Mouse (Mus musculus) forebrain, embryonic 10.5 days (tissue): ENCODE measurements around the gene Pard3. TPM values are rescaled to one million over a fixed set of nuclear protein-coding genes. Genes with fewer than 3 reads are reported as not detected.

ENCODE experiments used
- DNase-seq: peaks from one replicate; pipeline ENCODE4 v3.0.0-alpha.2; 2017; ENCODE audit warnings: low spot score; ENCODE audit errors: extremely low spot score
- H3K27ac ChIP-seq: fragments of 300-500 bp; sonication (generic); 2 replicates; pipeline ENCODE4 v1.5.1; 2016; ENCODE audit warnings: mild to moderate bottlenecking
- H3K27me3 ChIP-seq: fragments of 300-500 bp; sonication (generic); 2 replicates; pipeline ENCODE4 v1.6.1; 2016; ENCODE audit warnings: mild to moderate bottlenecking; ENCODE audit not compliant: poor library complexity, severe bottlenecking
- H3K36me3 ChIP-seq: fragments of 300-500 bp; sonication (generic); replicated peaks from 2 replicates; pipeline ENCODE4 v1.6.1; 2016; ENCODE audit warnings: mild to moderate bottlenecking, moderate library complexity
- H3K4me1 ChIP-seq: fragments of 300-500 bp; sonication (generic); 2 replicates; pipeline ENCODE4 v1.6.1; 2016
- H3K4me3 ChIP-seq: fragments of 300-500 bp; sonication (generic); 2 replicates; pipeline ENCODE4 v1.5.1; 2016; ENCODE audit warnings: mild to moderate bottlenecking, moderate library complexity
- H3K9me3 ChIP-seq: fragments of 300-500 bp; sonication (generic); 2 replicates; pipeline ENCODE4 v1.6.1; 2016; ENCODE audit warnings: mild to moderate bottlenecking, moderate library complexity
- WGBS: fragments of 180-500 bp; shearing (Covaris S2); methylation state at CpG from one replicate; pipeline ENCODE4 v1.1.7; 2016; 5-methylcytosine and 5-hydroxymethylcytosine counted together
- polyA plus RNA-seq: library from polyadenylated mRNA; unstranded; fragments of >200 nt; fragmentation: Nextera tagmentation; extraction: Ambion mirVana; gene quantifications from 2 replicates; pipeline ENCODE4 v1.2.1, GENCODE M21; 2016

Pard3 gene
- polyA plus RNA-seq, 1 experiment from 2014 or later, result 27.3 TPM

DNA sequence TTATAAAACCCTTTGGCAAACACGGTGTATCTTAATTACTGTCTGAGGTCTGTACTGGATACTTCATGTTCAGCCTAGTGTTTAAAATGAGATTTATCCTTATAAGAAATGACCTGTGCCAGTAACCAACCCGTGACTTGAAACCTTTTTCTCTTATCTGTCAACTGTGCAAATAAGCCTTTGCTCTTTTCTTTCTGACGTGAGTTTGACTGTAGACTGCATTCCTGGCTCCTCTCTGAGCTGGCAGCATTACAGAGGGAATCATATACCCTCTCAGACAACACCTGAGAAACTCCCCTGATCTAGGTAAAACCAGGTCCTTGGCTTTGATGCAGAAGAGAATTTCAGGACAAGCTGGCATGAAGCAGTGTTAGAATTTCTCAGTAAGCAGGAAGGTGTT lies 394.2 kb downstream of the Pard3 start:
- H3K9me3 ChIP-seq, result peaks cover 5% of the 10 kb centered on the region; the same call in 1 of the 2 replicates
- H3K36me3 ChIP-seq, result peaks cover 23% of the 10 kb centered on the region
- H3K27me3 ChIP-seq, result no peaks in the 10 kb centered on the region
- no peak overlapping the region for H3K4me3 ChIP-seq
- no peak for DNase-seq
- peaks cover under 1% of the 10 kb centered on the region; the same call in 1 of the 2 replicates for H3K4me1 ChIP-seq
- WGBS, result 80% methylated on average over 3 of the region's 3 CpGs
- H3K27ac ChIP-seq, result no peak overlapping the region

DNA sequence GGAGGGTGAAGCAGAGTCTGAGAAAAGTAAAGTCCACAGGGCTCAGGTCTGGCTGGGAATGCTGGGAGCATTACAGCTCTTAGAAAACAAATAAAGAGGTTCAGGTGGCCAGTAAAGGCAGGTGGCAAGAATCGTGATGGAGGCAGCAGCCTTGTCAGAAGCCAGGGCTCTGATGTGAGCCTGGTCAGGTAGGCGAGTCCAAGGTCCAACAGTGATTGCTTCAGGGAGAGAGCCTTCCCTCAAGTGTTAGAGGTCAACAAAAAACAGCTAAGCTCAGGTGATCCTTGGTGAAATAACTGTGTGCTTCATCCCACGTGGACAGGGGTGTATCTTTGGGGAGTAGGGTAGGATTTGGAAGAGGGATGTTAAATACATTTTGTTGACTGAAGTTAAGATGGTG lies 397.5 kb downstream of the Pard3 start:
- Histone ChIP-seq H3K27ac (no peak overlapping the region), H3K4me1 (peaks cover 10% of the 10 kb centered on the region; the same call in 1 of the 2 replicates), H3K9me3 (no peaks in the 10 kb centered on the region), H3K27me3 (no peaks in the 10 kb centered on the region), H3K36me3 (peaks cover 15% of the 10 kb centered on the region), H3K4me3 (no peak overlapping the region)
- DNase-seq, result no peak
- 88% methylated on average over 3 of the region's 3 CpGs for WGBS

DNA sequence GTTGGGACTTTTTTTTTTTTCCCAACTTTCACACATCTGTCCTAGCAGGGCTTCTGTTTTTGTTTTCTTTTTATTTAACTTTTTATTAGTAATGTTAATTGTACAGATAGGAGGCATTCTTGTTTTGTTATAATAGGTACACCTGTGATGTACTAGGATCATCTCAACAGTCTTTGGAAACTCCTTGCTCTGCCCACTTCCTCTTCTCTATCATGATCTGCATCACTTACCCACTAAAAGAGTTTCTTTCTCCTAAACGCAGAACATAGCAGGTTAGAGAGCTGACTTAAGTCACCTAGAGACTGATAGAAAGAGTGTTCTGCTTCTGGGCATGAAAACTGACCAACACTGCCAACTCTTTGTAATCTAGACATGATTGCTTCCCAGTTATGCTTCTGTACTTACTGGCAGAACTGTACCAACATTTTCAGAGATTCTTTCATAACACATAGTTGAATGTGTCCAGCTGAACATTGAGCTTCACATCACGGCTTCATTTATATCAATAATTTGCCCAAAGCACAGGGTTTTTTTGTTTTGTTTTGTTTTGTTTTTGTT lies 398.8 kb downstream of the Pard3 start:
- Histone ChIP-seq H3K27ac (no peak overlapping the region), H3K9me3 (no peaks in the 10 kb centered on the region), H3K4me3 (no peak overlapping the region), H3K4me1 (peaks cover 10% of the 10 kb centered on the region; the same call in 1 of the 2 replicates), H3K36me3 (peaks cover 15% of the 10 kb centered on the region), H3K27me3 (no peaks in the 10 kb centered on the region)
- no peak for DNase-seq
- 90% methylated on average over 2 of the region's 2 CpGs for WGBS

DNA sequence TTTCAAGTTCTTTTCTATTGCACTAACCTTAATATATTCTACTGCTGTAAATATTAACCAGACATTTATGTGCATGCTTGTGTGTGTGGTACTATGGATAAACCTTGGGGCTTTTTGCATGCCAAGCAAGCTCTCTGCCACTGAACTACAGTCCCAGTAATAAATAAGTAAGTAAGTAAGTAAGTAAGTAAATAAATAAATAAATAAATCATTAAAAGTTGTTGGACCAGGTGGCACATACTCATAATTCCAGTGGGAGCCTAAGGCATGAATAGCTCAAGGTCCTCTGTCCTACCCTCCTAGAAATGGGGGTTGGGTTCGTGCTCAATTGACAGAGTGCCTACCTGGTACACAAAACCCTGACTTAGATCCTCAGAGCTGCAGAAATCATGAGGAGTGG lies 400.6 kb downstream of the Pard3 start:
- WGBS, result 94% methylated on average over 1 of the region's 1 CpGs
- Histone ChIP-seq H3K36me3 (peaks cover 15% of the 10 kb centered on the region), H3K27me3 (no peaks in the 10 kb centered on the region), H3K4me3 (no peak overlapping the region), H3K4me1 (peaks cover 10% of the 10 kb centered on the region; the same call in 1 of the 2 replicates), H3K27ac (no peak overlapping the region), H3K9me3 (no peaks in the 10 kb centered on the region)
- no peak for DNase-seq

DNA sequence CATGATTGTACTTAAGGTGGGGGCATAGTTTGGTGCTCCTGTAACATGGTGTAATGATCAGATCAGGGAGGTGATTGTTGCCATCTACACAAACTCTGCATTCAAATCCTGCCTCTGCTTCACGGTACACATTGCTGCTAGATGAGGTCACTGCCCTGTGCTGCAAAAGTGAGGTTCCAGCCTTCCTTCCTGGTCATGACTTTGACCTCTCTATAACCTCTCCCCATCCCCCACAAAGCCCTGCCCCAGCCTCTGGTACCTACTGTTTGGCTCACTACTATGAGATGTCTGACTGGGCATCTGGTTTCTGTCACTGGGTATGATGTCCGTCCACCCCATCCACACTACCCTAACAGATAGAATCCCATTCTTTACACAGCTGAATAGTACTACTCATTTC lies 408.5 kb downstream of the Pard3 start:
- WGBS, result 77% methylated on average over 2 of the region's 2 CpGs
- 0 out of 2 replicates have a peak, but pooled peaks cover 3% of the 10 kb centered on the region for H3K4me1 ChIP-seq
- H3K27ac ChIP-seq, result no peak overlapping the region
- H3K36me3 ChIP-seq, result peaks cover 20% of the 10 kb centered on the region
- no peak overlapping the region for H3K4me3 ChIP-seq
- no peaks in the 10 kb centered on the region for H3K27me3 ChIP-seq
- H3K9me3 ChIP-seq, result no peaks in the 10 kb centered on the region
- no peak for DNase-seq

DNA sequence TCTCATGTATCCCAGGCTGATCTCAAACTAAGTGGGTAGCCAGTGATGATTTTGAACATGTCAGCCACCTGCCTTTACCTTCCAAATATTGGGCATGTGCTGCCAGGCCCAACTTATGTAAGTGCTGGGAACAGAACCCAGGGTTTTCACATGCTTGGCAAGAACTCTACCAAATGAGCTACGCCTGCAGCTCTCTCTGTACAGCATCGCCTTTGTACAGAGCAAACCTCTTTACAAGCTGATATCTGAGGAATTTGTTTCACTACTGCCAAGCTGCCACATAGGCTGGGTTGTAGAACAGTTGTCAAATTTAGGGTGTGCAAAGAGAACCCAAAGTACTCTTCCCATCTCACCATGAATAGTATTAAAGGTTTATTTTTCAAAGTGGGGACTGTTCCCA lies 416.3 kb downstream of the Pard3 start:
- H3K4me3 ChIP-seq, result no peak overlapping the region
- H3K4me1 ChIP-seq, result no peaks in the 10 kb centered on the region
- no peaks in the 10 kb centered on the region for H3K9me3 ChIP-seq
- DNase-seq, result no peak
- H3K27ac ChIP-seq, result no peak overlapping the region
- no peaks in the 10 kb centered on the region for H3K27me3 ChIP-seq
- 91% methylated on average over 2 of the region's 2 CpGs for WGBS
- H3K36me3 ChIP-seq, result peaks cover 13% of the 10 kb centered on the region; the same call in 1 of the 2 replicates

DNA sequence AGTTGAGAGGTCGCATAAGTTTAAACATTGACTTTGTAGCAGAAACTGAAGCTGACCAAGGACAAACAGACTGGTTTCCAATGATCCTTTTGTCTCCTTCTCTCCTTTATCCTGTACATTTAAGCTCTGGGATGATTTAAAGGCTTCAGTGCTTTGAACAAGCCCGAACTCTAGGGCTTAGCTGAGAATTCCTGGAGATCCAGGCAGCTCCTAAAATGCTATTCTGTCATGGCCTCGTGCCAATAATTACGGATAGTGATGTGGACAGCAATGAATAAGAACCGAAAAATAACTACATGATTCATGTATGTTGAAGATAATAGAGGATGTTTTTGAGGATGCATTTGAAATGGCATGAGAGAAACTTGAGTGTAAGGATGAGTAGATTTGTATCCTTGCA lies 421.9 kb downstream of the Pard3 start:
- Histone ChIP-seq H3K4me3 (no peak overlapping the region), H3K36me3 (no peaks in the 10 kb centered on the region), H3K9me3 (no peaks in the 10 kb centered on the region), H3K27ac (no peak overlapping the region), H3K4me1 (peaks cover 6% of the 10 kb centered on the region; the same call in 1 of the 2 replicates), H3K27me3 (no peaks in the 10 kb centered on the region)
- no peak for DNase-seq
- WGBS, result 84% methylated on average over 5 of the region's 5 CpGs

DNA sequence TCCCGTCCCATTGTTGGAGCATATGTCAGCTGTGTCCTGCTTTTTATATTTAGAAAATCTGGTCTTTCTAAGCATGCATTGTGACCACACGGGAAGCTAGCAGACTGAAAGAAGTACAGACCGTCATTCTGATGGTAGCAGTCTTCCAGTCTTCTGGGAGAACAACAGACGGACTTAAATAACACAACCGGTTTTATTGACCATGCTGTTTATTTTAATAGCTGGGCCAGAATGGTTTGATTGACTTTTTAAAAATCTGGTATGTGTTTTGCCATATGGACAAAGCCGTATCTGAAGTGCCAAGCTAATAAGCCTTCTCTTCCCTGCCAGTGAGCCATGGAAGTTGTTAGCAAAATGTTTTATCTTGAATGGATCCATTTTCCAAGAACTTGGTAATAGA lies 428.3 kb downstream of the Pard3 start:
- no peaks in the 10 kb centered on the region for H3K27me3 ChIP-seq
- H3K36me3 ChIP-seq, result no peaks in the 10 kb centered on the region
- DNase-seq, result no peak
- WGBS, result 79% methylated on average over 6 of the region's 6 CpGs
- H3K4me3 ChIP-seq, result no peak overlapping the region
- H3K4me1 ChIP-seq, result peaks cover 32% of the 10 kb centered on the region
- H3K9me3 ChIP-seq, result no peaks in the 10 kb centered on the region
- H3K27ac ChIP-seq, result no peak overlapping the region

DNA sequence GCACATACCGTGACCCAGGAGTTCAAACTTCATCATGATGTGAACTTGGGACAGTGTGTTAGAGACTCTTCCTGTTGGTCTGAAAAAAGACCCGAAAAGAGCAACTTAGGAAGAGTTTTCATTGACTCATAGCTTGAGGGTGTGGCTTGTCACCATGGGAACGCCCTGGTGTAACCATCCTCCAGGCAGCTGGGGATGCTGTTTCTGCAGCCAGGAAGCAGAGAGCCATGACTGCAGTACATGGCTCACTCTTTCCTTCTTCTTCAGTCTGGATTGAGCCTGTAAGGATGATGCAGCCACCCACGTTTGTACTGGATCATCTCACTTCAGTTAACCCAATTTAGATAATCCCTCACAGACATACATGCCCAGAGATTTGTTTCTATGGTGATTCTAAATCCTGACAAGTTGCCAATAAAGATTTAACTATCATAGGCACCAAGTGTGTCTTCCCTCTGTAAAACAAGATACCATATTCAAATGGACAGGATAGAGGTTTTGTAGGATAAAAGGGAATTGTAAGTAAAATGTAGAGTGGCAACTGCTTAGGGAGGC lies 431.6 kb downstream of the Pard3 start:
- H3K27ac ChIP-seq, result no peak overlapping the region
- H3K9me3 ChIP-seq, result no peaks in the 10 kb centered on the region
- no peak overlapping the region for H3K4me3 ChIP-seq
- WGBS, result 65% methylated on average over 4 of the region's 4 CpGs
- no peaks in the 10 kb centered on the region for H3K27me3 ChIP-seq
- H3K36me3 ChIP-seq, result no peaks in the 10 kb centered on the region
- peak; percentile 17 for DNase-seq
- H3K4me1 ChIP-seq, result peaks cover 54% of the 10 kb centered on the region

DNA sequence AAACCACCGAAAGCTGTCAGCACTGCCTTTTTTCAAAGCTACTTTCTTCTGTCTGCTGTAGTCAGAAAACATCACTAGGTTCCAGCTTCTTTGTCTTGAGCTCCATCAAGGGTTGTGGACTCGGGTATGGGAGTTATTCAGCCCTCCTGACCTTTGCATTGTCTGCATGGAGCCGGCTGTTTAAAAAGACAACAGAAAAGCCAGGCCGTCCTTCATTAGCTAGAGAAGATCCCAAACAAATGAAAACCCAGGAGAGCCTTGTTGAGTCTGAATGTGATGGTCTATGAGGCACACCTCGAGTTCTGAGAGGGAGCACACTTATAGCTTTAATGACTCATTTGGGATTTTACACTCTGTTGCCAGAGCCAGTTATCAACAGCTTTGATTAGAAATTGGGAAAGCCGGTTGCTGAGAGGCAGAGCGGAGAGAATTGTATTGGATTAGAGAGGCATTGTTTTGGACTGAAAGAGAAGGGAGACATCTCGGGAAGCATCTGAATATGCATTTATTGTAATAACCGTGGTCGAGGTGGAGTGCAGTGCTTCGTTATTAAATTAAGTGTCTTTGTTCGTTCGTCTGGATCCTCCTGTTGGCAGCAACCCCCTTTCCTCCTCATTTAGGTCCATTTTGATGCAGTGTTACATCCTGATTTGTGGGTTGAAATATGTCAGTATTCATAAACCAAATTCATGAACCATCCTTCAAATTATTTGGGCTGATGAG lies 435.5 kb downstream of the Pard3 start:
- 20% methylated on average over 13 of the region's 13 CpGs for WGBS
- no peak for DNase-seq
- Histone ChIP-seq H3K9me3 (no peaks in the 10 kb centered on the region), H3K4me1 (peaks cover 55% of the 10 kb centered on the region), H3K27me3 (no peaks in the 10 kb centered on the region), H3K4me3 (no peak overlapping the region), H3K27ac (peak overlapping the region; percentile 71), H3K36me3 (no peaks in the 10 kb centered on the region)

DNA sequence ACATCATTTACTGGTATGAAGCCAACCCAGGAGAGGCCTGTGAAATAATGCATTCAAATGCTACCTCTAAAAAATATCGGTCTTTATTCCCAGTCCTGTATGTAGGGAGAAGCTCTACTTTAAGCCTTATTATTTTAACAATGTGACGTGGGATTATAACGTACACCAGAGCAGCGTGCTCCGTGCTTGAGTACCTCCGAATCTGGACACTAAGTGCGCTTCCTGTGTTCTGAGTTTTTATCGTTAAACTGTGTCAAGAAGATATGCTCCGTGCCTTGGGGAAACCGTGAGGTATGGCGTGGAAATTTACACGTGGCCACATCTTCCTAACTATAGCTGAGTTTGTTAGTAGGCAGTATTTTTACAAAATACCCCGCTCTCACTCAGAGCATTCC lies 436.0 kb downstream of the Pard3 start:
- peak overlapping the region; percentile 71 for H3K27ac ChIP-seq
- H3K4me1 ChIP-seq, result peaks cover 52% of the 10 kb centered on the region
- no peaks in the 10 kb centered on the region for H3K9me3 ChIP-seq
- DNase-seq, result no peak
- WGBS, result 80% methylated on average over 13 of the region's 13 CpGs
- H3K36me3 ChIP-seq, result no peaks in the 10 kb centered on the region
- H3K4me3 ChIP-seq, result no peak overlapping the region
- H3K27me3 ChIP-seq, result no peaks in the 10 kb centered on the region

DNA sequence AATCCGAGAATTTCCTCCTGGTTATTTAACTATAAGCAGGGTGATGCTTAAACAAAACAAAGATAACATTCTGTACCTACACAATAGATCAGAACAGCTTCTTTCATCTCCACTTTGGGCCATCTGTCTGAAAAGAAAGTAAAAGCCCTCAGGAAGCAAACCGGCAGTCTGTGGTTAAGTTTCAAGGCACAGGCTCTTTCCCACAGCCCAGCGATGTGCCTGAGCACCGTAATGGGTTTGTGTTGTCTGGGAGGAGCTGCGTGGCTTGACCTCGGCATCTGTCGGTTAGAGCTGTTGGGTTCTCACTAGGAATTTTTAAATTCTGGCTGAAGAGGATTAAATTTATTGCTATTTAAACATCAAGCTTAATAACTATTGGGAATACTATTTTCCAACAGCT lies 436.5 kb downstream of the Pard3 start:
- no peak overlapping the region for H3K4me3 ChIP-seq
- H3K9me3 ChIP-seq, result no peaks in the 10 kb centered on the region
- DNase-seq, result no peak
- H3K27ac ChIP-seq, result peak overlapping the region; percentile 71
- 18% methylated on average over 7 of the region's 7 CpGs for WGBS
- H3K27me3 ChIP-seq, result no peaks in the 10 kb centered on the region
- H3K36me3 ChIP-seq, result no peaks in the 10 kb centered on the region
- peaks cover 47% of the 10 kb centered on the region for H3K4me1 ChIP-seq

DNA sequence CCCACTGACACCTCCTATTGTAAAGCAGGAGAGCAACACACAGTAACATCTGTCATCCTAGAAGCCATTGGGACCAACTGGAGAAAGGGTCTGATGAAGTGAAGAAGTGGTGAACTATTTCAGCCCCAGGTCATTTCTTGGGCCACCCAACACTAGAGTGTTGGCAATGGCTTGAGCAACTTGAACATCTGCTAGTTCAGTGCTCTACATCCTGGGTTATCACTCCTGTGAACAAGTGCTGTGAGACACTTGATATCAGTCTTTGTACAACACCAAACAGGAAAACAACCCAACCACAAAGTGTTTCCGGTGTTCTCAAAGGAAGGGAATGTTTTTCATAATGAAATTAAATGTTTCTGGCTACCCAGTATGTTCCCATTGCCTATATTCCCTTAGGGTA lies 438.1 kb downstream of the Pard3 start:
- H3K9me3 ChIP-seq, result no peaks in the 10 kb centered on the region
- H3K4me3 ChIP-seq, result no peak overlapping the region
- 90% methylated on average over 1 of the region's 1 CpGs for WGBS
- no peaks in the 10 kb centered on the region for H3K36me3 ChIP-seq
- no peak overlapping the region for H3K27ac ChIP-seq
- no peaks in the 10 kb centered on the region for H3K27me3 ChIP-seq
- peaks cover 38% of the 10 kb centered on the region for H3K4me1 ChIP-seq
- no peak for DNase-seq
